Mouse (Mus musculus): Measurements from ENCODE around the gene Frmd4a. TPM values are rescaled to one million over a fixed set of nuclear protein-coding genes. Genes with fewer than 3 reads are reported as not detected.

The Frmd4a gene
- polyA plus RNA-seq, 2 experiments, result 39.6 to 47.0 TPM

- H3K4me3 ChIP-seq (replicated peaks; ENCODE audit: low read length), result no peak overlapping the region
- DNase-seq (ENCODE audit: low spot score), result no peak
- H3K9ac ChIP-seq (ENCODE audit: low read depth, low read length, severe bottlenecking), result no peak overlapping the region
- H3K27me3 ChIP-seq (ENCODE audit: control insufficient read depth, insufficient read depth, low read length), result no peaks in the 10 kb centered on the region
- H3K4me1 ChIP-seq (ENCODE audit: control insufficient read depth, insufficient read depth, low read length), result no peaks in the 10 kb centered on the region
- no peak overlapping the region for H3K4me2 ChIP-seq (replicated peaks; ENCODE audit: low read depth, low read length, severe bottlenecking)
- TF ChIP-seq POLR2A (IDR thresholded peaks at IDR 0.05; ENCODE audit: borderline replicate concordance, extremely low read depth, insufficient read depth, insufficient read length), result no peak
- no peak overlapping the region for H3K27ac ChIP-seq (replicated peaks; ENCODE audit: low read depth, low read length)
- H3K9me3 ChIP-seq (ENCODE audit: control insufficient read depth, low read length), result no peaks in the 10 kb centered on the region
- WGBS, result 89% methylated on average over 6 of the region's 6 CpGs
- peaks cover 65% of the 10 kb centered on the region for H3K36me3 ChIP-seq (ENCODE audit: control insufficient read depth, insufficient read depth, low read length)
- no peak for ATAC-seq (ENCODE audit: low FRiP score, low read depth)
Observed at GRCm38 (mm10) chr2:4532945-4533344, 515.4 kb downstream of the Frmd4a start.

DNA sequence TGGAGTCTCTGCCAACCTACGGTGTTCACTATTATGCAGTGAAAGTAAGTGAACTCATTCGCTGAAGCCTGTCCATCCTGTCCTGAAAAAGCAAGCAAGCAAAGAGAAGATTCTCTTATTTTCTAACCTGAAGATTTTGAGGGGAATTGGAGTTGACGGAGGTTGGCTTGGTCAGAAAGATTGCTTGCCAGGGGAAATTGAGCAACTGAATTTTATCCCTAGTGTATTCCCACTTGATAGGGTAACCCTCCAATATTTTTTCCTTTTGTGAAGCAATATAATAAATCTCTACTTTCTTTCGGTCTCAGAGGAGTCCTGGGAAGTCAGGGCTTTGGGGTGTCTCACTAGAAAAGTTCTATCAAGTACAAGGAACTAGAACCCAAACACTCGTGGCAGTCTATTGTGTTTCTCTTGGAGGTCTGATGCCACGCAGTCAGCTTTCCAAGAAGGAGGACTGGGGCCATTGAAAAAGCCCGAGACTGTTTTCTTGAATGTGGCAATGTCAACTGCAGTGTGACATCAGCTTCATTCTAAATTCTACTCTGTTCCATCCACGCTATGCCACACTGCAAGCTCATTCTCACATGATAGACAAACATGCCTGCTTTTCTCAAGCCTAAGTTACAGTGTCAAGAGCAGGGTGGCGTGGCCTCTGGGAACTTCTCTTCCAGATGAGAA, 517.8 kb downstream of the Frmd4a start:
- Histone ChIP-seq H3K27ac (replicated peaks; ENCODE audit: low read depth, low read length) (no peak overlapping the region), H3K27me3 (ENCODE audit: control insufficient read depth, insufficient read depth, low read length) (no peaks in the 10 kb centered on the region), H3K4me3 (replicated peaks; ENCODE audit: low read length) (no peak overlapping the region), H3K9ac (ENCODE audit: low read depth, low read length, severe bottlenecking) (no peak overlapping the region), H3K4me2 (replicated peaks; ENCODE audit: low read depth, low read length, severe bottlenecking) (no peak overlapping the region), H3K36me3 (ENCODE audit: control insufficient read depth, insufficient read depth, low read length) (peaks cover 70% of the 10 kb centered on the region), H3K9me3 (ENCODE audit: control insufficient read depth, low read length) (no peaks in the 10 kb centered on the region), H3K4me1 (ENCODE audit: control insufficient read depth, insufficient read depth, low read length) (no peaks in the 10 kb centered on the region)
- ATAC-seq (ENCODE audit: low FRiP score, low read depth) (no peak), DNase-seq (ENCODE audit: low spot score) (no peak)
- TF ChIP-seq POLR2A (IDR thresholded peaks at IDR 0.05; ENCODE audit: borderline replicate concordance, extremely low read depth, insufficient read depth, insufficient read length), result no peak
- 92% methylated on average over 9 of the region's 9 CpGs for WGBS

- Histone ChIP-seq H3K4me1 (ENCODE audit: control insufficient read depth, insufficient read depth, low read length) (peaks cover 12% of the 10 kb centered on the region), H3K4me2 (replicated peaks; ENCODE audit: low read depth, low read length, severe bottlenecking) (no peak overlapping the region), H3K36me3 (ENCODE audit: control insufficient read depth, insufficient read depth, low read length) (peaks cover 35% of the 10 kb centered on the region), H3K4me3 (replicated peaks; ENCODE audit: low read length) (no peak overlapping the region), H3K27me3 (ENCODE audit: control insufficient read depth, insufficient read depth, low read length) (no peaks in the 10 kb centered on the region), H3K27ac (replicated peaks; ENCODE audit: low read depth, low read length) (no peak overlapping the region), H3K9ac (ENCODE audit: low read depth, low read length, severe bottlenecking) (no peak overlapping the region), H3K9me3 (ENCODE audit: control insufficient read depth, low read length) (no peaks in the 10 kb centered on the region)
- ATAC-seq (ENCODE audit: low FRiP score, low read depth) (no peak), DNase-seq (ENCODE audit: low spot score) (no peak)
- no peak for TF ChIP-seq POLR2A (IDR thresholded peaks at IDR 0.05; ENCODE audit: borderline replicate concordance, extremely low read depth, insufficient read depth, insufficient read length)
- 42% methylated on average over 4 of the region's 4 CpGs for WGBS
Observed at GRCm38 (mm10) chr2:4541330-4541729, 523.8 kb downstream of the Frmd4a start.

DNA sequence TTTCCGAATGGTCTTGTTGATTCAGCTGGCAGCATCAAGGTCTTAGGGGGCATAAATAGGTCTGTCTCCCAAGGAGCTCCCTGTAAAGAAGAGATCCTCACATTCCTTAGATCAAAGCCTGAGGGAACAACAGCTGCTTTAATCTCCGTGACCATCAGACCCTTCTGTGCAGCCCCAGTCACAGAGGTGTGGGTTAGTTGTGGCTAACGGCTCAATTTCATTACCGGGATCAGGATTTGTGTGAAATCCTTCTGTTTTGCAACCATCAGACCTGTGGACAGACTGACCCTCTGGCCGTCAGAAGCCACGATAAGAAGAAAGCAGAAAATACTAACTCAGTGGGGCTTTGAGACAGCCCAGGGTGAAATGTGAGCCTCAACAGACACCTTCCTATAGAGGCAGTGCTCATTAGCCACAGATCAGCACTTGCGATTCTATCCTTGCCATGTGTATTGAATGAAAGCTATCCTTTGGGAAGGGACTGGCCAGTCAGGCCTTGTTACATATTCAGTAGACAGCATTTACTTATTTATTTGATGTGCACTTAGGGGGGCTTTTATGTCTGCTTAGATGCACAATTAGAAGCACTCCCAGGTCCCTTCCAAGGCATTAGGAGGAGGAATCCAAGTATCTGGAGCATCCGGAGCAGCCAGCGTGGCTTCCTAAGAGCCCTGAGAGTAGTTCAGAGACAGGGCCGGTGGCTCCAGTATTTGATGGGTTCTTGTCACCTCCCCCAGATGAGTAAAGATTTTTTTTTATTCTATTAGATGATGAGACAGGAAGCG, 524.5 kb downstream of the Frmd4a start:
- H3K36me3 ChIP-seq (ENCODE audit: control insufficient read depth, insufficient read depth, low read length), result peaks cover 30% of the 10 kb centered on the region
- H3K9me3 ChIP-seq (ENCODE audit: control insufficient read depth, low read length), result no peaks in the 10 kb centered on the region
- peaks cover 20% of the 10 kb centered on the region for H3K4me1 ChIP-seq (ENCODE audit: control insufficient read depth, insufficient read depth, low read length)
- H3K27me3 ChIP-seq (ENCODE audit: control insufficient read depth, insufficient read depth, low read length), result no peaks in the 10 kb centered on the region
- no peak for TF ChIP-seq POLR2A (IDR thresholded peaks at IDR 0.05; ENCODE audit: borderline replicate concordance, extremely low read depth, insufficient read depth, insufficient read length)
- no peak overlapping the region for H3K4me2 ChIP-seq (replicated peaks; ENCODE audit: low read depth, low read length, severe bottlenecking)
- 33% methylated on average over 11 of the region's 11 CpGs for WGBS
- ATAC-seq (ENCODE audit: low FRiP score, low read depth) (peak; percentile 61; the same call in 1 of the 2 replicates), DNase-seq (ENCODE audit: low spot score) (no peak)
- H3K27ac ChIP-seq (replicated peaks; ENCODE audit: low read depth, low read length), result no peak overlapping the region
- no peak overlapping the region for H3K4me3 ChIP-seq (replicated peaks; ENCODE audit: low read length)
- no peak overlapping the region for H3K9ac ChIP-seq (ENCODE audit: low read depth, low read length, severe bottlenecking)

DNA sequence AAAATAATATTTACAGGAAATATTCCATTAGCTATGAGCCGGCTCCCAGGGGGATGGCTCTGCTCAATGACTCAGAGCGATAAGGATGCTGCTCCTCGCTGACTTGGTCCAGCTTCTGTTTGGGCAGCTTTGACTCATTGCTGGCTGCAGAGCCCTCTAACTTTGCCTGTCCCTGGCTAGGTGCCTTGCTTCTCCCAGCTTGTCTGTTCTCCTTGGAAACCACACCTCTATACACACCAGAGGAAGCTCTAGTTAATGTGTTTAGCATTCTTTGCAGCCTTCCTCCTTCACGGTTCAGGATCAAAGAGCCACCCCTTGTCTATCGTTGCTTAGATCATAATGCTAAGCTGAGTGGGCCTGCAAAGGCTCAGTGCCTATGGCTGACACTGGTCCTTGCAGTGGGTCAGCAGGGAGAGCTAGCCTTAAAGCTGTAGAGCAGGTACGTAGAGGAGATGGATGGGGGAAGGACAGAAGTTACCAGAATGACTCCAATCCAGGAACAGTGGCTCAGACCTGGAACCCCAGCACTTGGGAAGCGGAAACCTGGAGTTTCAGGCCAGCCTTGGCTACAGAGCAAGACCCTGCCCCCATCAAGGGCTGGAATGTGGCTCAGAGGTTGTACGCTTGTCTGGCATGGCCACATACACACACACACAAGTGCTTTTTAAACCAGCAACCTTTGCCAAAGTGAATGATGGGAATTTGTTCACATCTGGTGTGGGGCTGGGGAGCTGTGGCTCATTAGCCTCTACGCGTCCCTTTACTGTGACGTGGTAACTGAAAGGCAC, 525.3 kb downstream of the Frmd4a start:
- DNase-seq (ENCODE audit: low spot score), result no peak
- Histone ChIP-seq H3K4me1 (ENCODE audit: control insufficient read depth, insufficient read depth, low read length) (peaks cover 22% of the 10 kb centered on the region), H3K36me3 (ENCODE audit: control insufficient read depth, insufficient read depth, low read length) (peaks cover 22% of the 10 kb centered on the region), H3K9me3 (ENCODE audit: control insufficient read depth, low read length) (no peaks in the 10 kb centered on the region), H3K4me2 (replicated peaks; ENCODE audit: low read depth, low read length, severe bottlenecking) (no peak overlapping the region), H3K27ac (replicated peaks; ENCODE audit: low read depth, low read length) (no peak overlapping the region), H3K9ac (ENCODE audit: low read depth, low read length, severe bottlenecking) (no peak overlapping the region), H3K27me3 (ENCODE audit: control insufficient read depth, insufficient read depth, low read length) (no peaks in the 10 kb centered on the region), H3K4me3 (replicated peaks; ENCODE audit: low read length) (no peak overlapping the region)
- 50% methylated on average over 11 of the region's 11 CpGs for WGBS
- no peak for ATAC-seq (ENCODE audit: low FRiP score, low read depth)
- TF ChIP-seq POLR2A (IDR thresholded peaks at IDR 0.05; ENCODE audit: borderline replicate concordance, extremely low read depth, insufficient read depth, insufficient read length), result no peak
